Mouse (Mus musculus) ES-E14 (cell line): ENCODE data around the gene Hspbp1. TPM values are rescaled to one million over a fixed set of nuclear protein-coding genes. Genes with fewer than 3 reads are reported as not detected.

Experiments
- DNase-seq: peaks from one replicate; pipeline ENCODE4 v3.0.0-alpha.2; 2013; ENCODE audit warnings: low read depth, low spot score
- H3K27ac ChIP-seq: 2 replicates; pipeline ENCODE4 v1.5.1; 2012; ENCODE audit warnings: low read depth, mild to moderate bottlenecking, low read length, moderate library complexity, mixed read lengths; ENCODE audit not compliant: poor library complexity, insufficient read depth, severe bottlenecking
- H3K36me3 ChIP-seq: 2 replicates; pipeline ENCODE4 v1.6.1; 2012; ENCODE audit warnings: mild to moderate bottlenecking, low read length, moderate library complexity, mixed read lengths; ENCODE audit not compliant: control insufficient read depth, poor library complexity, insufficient read depth, severe bottlenecking
- H3K4me1 ChIP-seq, 2 experiments: fragments of 150-350 bp in 1 of 2; sonication (generic) in 1 of 2; 2 replicates each; pipeline ENCODE4 v1.6.1; 2012; ENCODE audit warnings: low read length in 2 of 2, mild to moderate bottlenecking in 1 of 2, mixed read lengths in 1 of 2; ENCODE audit not compliant: control insufficient read depth in 2 of 2, insufficient read depth in 2 of 2, poor library complexity in 1 of 2
- H3K4me3 ChIP-seq, 2 experiments: fragments of 150-350 bp in 1 of 2; sonication (generic) in 1 of 2; 2 replicates each; pipeline ENCODE4 v1.5.1; 2012; ENCODE audit warnings: low read length in 2 of 2, low read depth in 1 of 2, mild to moderate bottlenecking in 1 of 2, mixed read lengths in 1 of 2; ENCODE audit not compliant: insufficient read depth in 1 of 2, poor library complexity in 1 of 2, severe bottlenecking in 1 of 2
- H3K9ac ChIP-seq: 2 replicates; pipeline ENCODE4 v1.6.1; 2012; ENCODE audit warnings: low read depth, mild to moderate bottlenecking, low read length, mixed read lengths; ENCODE audit not compliant: poor library complexity, insufficient read depth, severe bottlenecking
- H3K9me3 ChIP-seq: fragments of 150-350 bp; sonication (generic); 2 replicates; pipeline ENCODE4 v1.6.1; 2012; ENCODE audit warnings: low read depth, mild to moderate bottlenecking, low read length; ENCODE audit not compliant: control insufficient read depth, insufficient read depth
- CHD2 ChIP-seq: IDR thresholded peaks from 2 replicates; pipeline ENCODE4 v1.6.1; 2014; ENCODE audit warnings: mild to moderate bottlenecking, low read depth, low read length, inconsistent platforms
- HCFC1 ChIP-seq: IDR thresholded peaks from 2 replicates; pipeline ENCODE4 v1.6.1; 2012; ENCODE audit warnings: low read length, inconsistent platforms, borderline replicate concordance; ENCODE audit not compliant: insufficient read depth
- MAFK ChIP-seq: IDR thresholded peaks from 2 replicates; pipeline ENCODE4 v1.6.1; 2014; ENCODE audit warnings: mild to moderate bottlenecking, low read depth, low read length, inconsistent platforms; ENCODE audit not compliant: insufficient read depth
- ZC3H11A ChIP-seq: IDR thresholded peaks from 2 replicates; pipeline ENCODE4 v1.6.1; 2012; ENCODE audit warnings: low read depth, mild to moderate bottlenecking, inconsistent platforms, low read length, borderline replicate concordance
- ZNF384 ChIP-seq: IDR thresholded peaks from 2 replicates; pipeline ENCODE4 v1.6.1; 2012; ENCODE audit warnings: low read depth, low read length, inconsistent platforms
- in situ Hi-C, 2 experiments: fragments of 600-800 bp; cut with MboI; formaldehyde crosslinking; loops; one replicate each; pipeline ENCODE4 v1.15.1; 2025; ENCODE audit warnings: low sequenced_read_pairs in 2 of 2, inconsistent platforms in 1 of 2; ENCODE audit not compliant: unreplicated experiment in 2 of 2
- total RNA-seq: library from RNA; depleted of rRNA; stranded (reverse); fragments of 300-350 nt; gene quantifications from 2 replicates; pipeline ENCODE4 v1.2.3, GENCODE M21; 2012

Hspbp1 gene
- total RNA-seq, 1 experiment, result 61.2 TPM

GRCm38 (mm10) chr7:4651581-4651980 lies 33.3 kb downstream of the Hspbp1 start:
- H3K9me3 ChIP-seq, result no peaks in the 10 kb centered on the region
- H3K4me1 ChIP-seq, result peaks cover 0 to 5% of the 10 kb centered on the region in 2 experiments; a peak in 1 of 4 replicates
- no peak for DNase-seq
- TF ChIP-seq MAFK (no peak), ZNF384 (no peak), CHD2 (no peak), ZC3H11A (no peak), HCFC1 (no peak)
- H3K9ac ChIP-seq, result no peak overlapping the region
- peaks cover 8% of the 10 kb centered on the region; the same call in 1 of the 2 replicates for H3K36me3 ChIP-seq
- no peak overlapping the region; the same call in 1 of the 2 replicates for H3K27ac ChIP-seq
- in situ Hi-C loops, result no loop called here
- no peak overlapping the region for H3K4me3 ChIP-seq

- DNase-seq, result no peak
- no peak overlapping the region for H3K27ac ChIP-seq
- H3K36me3 ChIP-seq, result peaks cover 17% of the 10 kb centered on the region; the same call in 1 of the 2 replicates
- TF ChIP-seq HCFC1, result no peak
- no peak for TF ChIP-seq ZNF384
- no peak for TF ChIP-seq ZC3H11A
- TF ChIP-seq MAFK, result no peak
- no peak for TF ChIP-seq CHD2
- H3K4me1 ChIP-seq, result peaks cover 0 to 5% of the 10 kb centered on the region in 2 experiments; a peak in 2 of 4 replicates
- no peaks in the 10 kb centered on the region for H3K9me3 ChIP-seq
- no peak overlapping the region for H3K9ac ChIP-seq
- in situ Hi-C loops, result no loop called here
- no peak overlapping the region for H3K4me3 ChIP-seq
These were observed 36.9 kb downstream of the Hspbp1 start for GRCm38 (mm10) chr7:4647992-4648391.

- H3K4me3 ChIP-seq, result no peak overlapping the region
- no peak for DNase-seq
These were observed 37.6 kb downstream of the Hspbp1 start for GRCm38 (mm10) chr7:4647291-4647690.

GRCm38 (mm10) chr7:4646806-4647205 lies 38.1 kb downstream of the Hspbp1 start:
- peaks cover 22% of the 10 kb centered on the region for H3K36me3 ChIP-seq
- no peak for TF ChIP-seq ZC3H11A
- TF ChIP-seq CHD2, result no peak
- no peak for TF ChIP-seq HCFC1
- TF ChIP-seq ZNF384, result no peak
- TF ChIP-seq MAFK, result no peak
- peaks cover 0 to 2% of the 10 kb centered on the region in 2 experiments; a peak in 2 of 4 replicates for H3K4me1 ChIP-seq
- H3K27ac ChIP-seq, result no peak overlapping the region
- no peak for DNase-seq
- H3K4me3 ChIP-seq, result no peak overlapping the region
- H3K9me3 ChIP-seq, result no peaks in the 10 kb centered on the region
- no peak overlapping the region for H3K9ac ChIP-seq
- in situ Hi-C loops, result no loop called here

More at GRCm38 (mm10) chr7:4647291-4647690, 37.6 kb downstream of the Hspbp1 start:
- Histone ChIP-seq H3K9me3 (no peaks in the 10 kb centered on the region), H3K4me1 (peaks cover 0 to 2% of the 10 kb centered on the region in 2 experiments; a peak in 2 of 4 replicates), H3K9ac (no peak overlapping the region), H3K36me3 (peaks cover 17% of the 10 kb centered on the region; the same call in 1 of the 2 replicates), H3K27ac (no peak overlapping the region)
- in situ Hi-C loops, result no loop called here
- TF ChIP-seq CHD2 (no peak), ZC3H11A (no peak), ZNF384 (no peak), MAFK (no peak), HCFC1 (no peak)

- Histone ChIP-seq H3K9me3 (no peaks in the 10 kb centered on the region), H3K4me1 (no peaks in the 10 kb centered on the region; a peak in 1 of 4 replicates), H3K27ac (no peak overlapping the region), H3K9ac (no peak overlapping the region), H3K36me3 (peaks cover 48% of the 10 kb centered on the region), H3K4me3 (no peak overlapping the region)
- in situ Hi-C loops, result no loop called here
- TF ChIP-seq ZNF384, result no peak
- TF ChIP-seq MAFK, result no peak
- no peak for TF ChIP-seq HCFC1
- no peak for TF ChIP-seq CHD2
- no peak for TF ChIP-seq ZC3H11A
- no peak for DNase-seq
These were observed 41.6 kb downstream of the Hspbp1 start for GRCm38 (mm10) chr7:4643225-4643624.
